9 mouse cellular contexts compared by ENCODE assay signal in the genomic region with DNA sequence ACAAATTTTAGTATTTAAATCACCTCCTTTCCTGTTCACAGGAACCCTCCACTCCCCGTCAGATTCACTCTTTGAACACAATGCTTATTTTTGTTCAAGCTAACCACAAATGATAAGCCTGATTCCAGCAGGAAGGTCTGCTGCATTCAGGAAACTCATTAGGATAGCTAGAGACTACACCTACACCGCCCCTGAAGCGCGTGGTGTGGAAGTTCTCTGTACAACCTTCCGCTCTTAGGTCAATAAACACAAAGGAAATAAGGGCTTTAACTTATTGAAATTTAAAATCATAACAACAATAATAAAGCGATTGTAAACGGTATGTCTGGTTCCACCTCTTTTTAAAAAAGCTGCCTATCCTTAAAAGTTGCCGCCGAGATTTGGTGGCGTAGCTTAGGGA. TPM values are rescaled to one million over a fixed set of nuclear protein-coding genes. Genes with fewer than 3 reads are reported as not detected.
DNase-seq lines count a peak whose midpoint lies in the region; ATAC-seq and TF ChIP-seq lines count a peak whose summit lies in the region.
"Had no signal": no experiment of that assay in that cellular context is flagged by ENCODE, and none has a peak within 500 bp of the region (broad histone marks: within the 10 kb centered on the region; RNA-seq: fewer than 3 reads in every experiment).

No protein-coding gene starts in this region.

- peaks cover 6% of the 10 kb centered on the region for H3K4me1 ChIP-seq in cerebellum, adult 2 months (ENCODE audit: control insufficient read depth, insufficient read depth, low read length)
- peaks cover 15% of the 10 kb centered on the region for H3K4me1 ChIP-seq in hindbrain, embryonic 14.5 days (replicated peaks; ENCODE audit: control insufficient read depth, insufficient read depth, low read length)
- H3K4me1 ChIP-seq in stomach, embryonic 14.5 days (ENCODE audit: control insufficient read depth, insufficient read depth, low read length): no peaks in the 10 kb centered on the region
- no peaks in the 10 kb centered on the region for H3K4me1 ChIP-seq in liver, embryonic 11.5 days (replicated peaks; ENCODE audit: control insufficient read depth, insufficient read depth, low read length)

- intact Hi-C loops in left cerebral cortex, postnatal 4 days (cut with DNase I): no loop called here
- intact Hi-C loops in left cerebral cortex, postnatal 10 days (cut with DNase I): loop anchor here (10.0 kb wide), 1 partner anchor 514 kb away; the partner anchor contains the start of gene Ufl1

- H3K27ac ChIP-seq in cerebellum, adult 2 months (ENCODE audit: insufficient read depth, low read length): peak overlapping the region; percentile 99; the same call in 1 of the 2 replicates
- H3K27ac ChIP-seq in hindbrain, embryonic 14.5 days: no peak overlapping the region
- H3K27ac ChIP-seq in stomach, embryonic 14.5 days (ENCODE audit: low read length): no peak overlapping the region
- no peak overlapping the region for H3K27ac ChIP-seq in liver, embryonic 11.5 days (ENCODE audit: low read depth, low read length)
- H3K27ac ChIP-seq: liver, embryonic 14.5 days had no signal

- no peaks in the 10 kb centered on the region for H3K27me3 ChIP-seq in cerebellum, adult 2 months (ENCODE audit: control insufficient read depth, insufficient read depth, low read length)
- no peaks in the 10 kb centered on the region for H3K27me3 ChIP-seq in hindbrain, embryonic 14.5 days (ENCODE audit: control insufficient read depth, insufficient read depth, low read length)
- H3K27me3 ChIP-seq in stomach, embryonic 14.5 days (ENCODE audit: control insufficient read depth, insufficient read depth, low read length): no peaks in the 10 kb centered on the region
- peaks cover 15% of the 10 kb centered on the region for H3K27me3 ChIP-seq in liver, embryonic 11.5 days (replicated peaks; ENCODE audit: control insufficient read depth, insufficient read depth, low read length)

- H3K9me3 ChIP-seq in hindbrain, embryonic 14.5 days (ENCODE audit: control insufficient read depth, low read length): no peaks in the 10 kb centered on the region
- H3K9me3 ChIP-seq in stomach, embryonic 14.5 days (ENCODE audit: control insufficient read depth, low read depth, low read length): no peaks in the 10 kb centered on the region
- no peaks in the 10 kb centered on the region for H3K9me3 ChIP-seq in liver, embryonic 11.5 days (ENCODE audit: control insufficient read depth, low read length)

- 5% methylated on average over 10 of the region's 10 CpGs for WGBS in cerebellum, adult 2 months
- 16% methylated on average over 10 of the region's 10 CpGs for WGBS in hindbrain, embryonic 14.5 days
- WGBS in stomach, embryonic 14.5 days: 18% methylated on average over 10 of the region's 10 CpGs
- WGBS in liver, embryonic 11.5 days: 22% methylated on average over 10 of the region's 10 CpGs

- H3K36me3 ChIP-seq in hindbrain, embryonic 14.5 days (replicated peaks; ENCODE audit: control insufficient read depth, insufficient read depth): no peaks in the 10 kb centered on the region
- no peaks in the 10 kb centered on the region for H3K36me3 ChIP-seq in stomach, embryonic 14.5 days (ENCODE audit: control insufficient read depth, insufficient read depth, low read length)
- H3K36me3 ChIP-seq in liver, embryonic 11.5 days (ENCODE audit: control insufficient read depth, insufficient read depth, low read length): no peaks in the 10 kb centered on the region

- H3K9ac ChIP-seq in hindbrain, embryonic 14.5 days: peak overlapping the region; percentile 79
- no peak overlapping the region for H3K9ac ChIP-seq in stomach, embryonic 14.5 days (replicated peaks; ENCODE audit: low read depth, low read length)
- H3K9ac ChIP-seq in liver, embryonic 11.5 days (ENCODE audit: low read depth, low read length): no peak overlapping the region
- H3K9ac ChIP-seq: liver, embryonic 14.5 days had no signal

- no peak for ATAC-seq in hindbrain, embryonic 14.5 days (ENCODE audit: low FRiP score)
- ATAC-seq in stomach, embryonic 14.5 days (ENCODE audit: insufficient number of reproducible peaks, insufficient read depth, low FRiP score, low read depth): no peak
- no peak for ATAC-seq in liver, embryonic 11.5 days (replicated peaks; ENCODE audit: low FRiP score)

- peak overlapping the region; percentile 66 for H3K4me2 ChIP-seq in hindbrain, embryonic 14.5 days (replicated peaks)
- H3K4me2 ChIP-seq in stomach, embryonic 14.5 days (replicated peaks; ENCODE audit: low read depth, low read length): peak overlapping the region; percentile 92
- no peak overlapping the region for H3K4me2 ChIP-seq in liver, embryonic 11.5 days

- TF ChIP-seq CTCF in cerebellum, adult 2 months (IDR thresholded peaks at IDR 0.05; ENCODE audit: borderline replicate concordance, insufficient read depth, low read depth, low read length): no peak

- TF ChIP-seq POLR2A in cerebellum, adult 2 months (IDR thresholded peaks at IDR 0.05; ENCODE audit: borderline replicate concordance, insufficient read depth, low read length): no peak

- peak overlapping the region; percentile 97 for H3K4me3 ChIP-seq in cerebellum, adult 2 months (replicated peaks; ENCODE audit: insufficient read depth, low read depth, low read length)
- peak overlapping the region; percentile 60 for H3K4me3 ChIP-seq in hindbrain, embryonic 14.5 days (replicated peaks; ENCODE audit: low read length)
- H3K4me3 ChIP-seq in stomach, embryonic 14.5 days (ENCODE audit: low read depth, low read length): no peak overlapping the region; the same call in 1 of the 2 replicates
- H3K4me3 ChIP-seq in liver, embryonic 11.5 days (ENCODE audit: low read depth, low read length): no peak overlapping the region

- DNase-seq in cerebellum, adult 2 months: peak; percentile 38 to 44
- no peak for DNase-seq in cerebellum, adult 11-12 months
- DNase-seq in left cerebral cortex, postnatal 4 days: peak; percentile 4
- DNase-seq in left cerebral cortex, postnatal 10 days (ENCODE audit: extremely low spot score in 1 of 2, low spot score in 2 of 2): no peak
- peak; percentile 29 for DNase-seq in hindbrain, embryonic 14.5 days (ENCODE audit: low spot score)
- no peak for DNase-seq in liver, embryonic 11.5 days (ENCODE audit: low spot score)
- no peak for DNase-seq in adrenal gland, postnatal 4 days (ENCODE audit: low spot score in 2 of 2)

RNA-seq across cellular contexts. Expression of gene Fut9, which starts 1.6 kb away (rescaled TPM):
- polyA plus RNA-seq in cerebellum, adult 2 months (2012; rRNA removed): 21.7 and 23.5 TPM in 2 replicates
- total RNA-seq in left cerebral cortex, postnatal 4 days (2021): 10 to 100 TPM; 67.1 TPM
- total RNA-seq in left cerebral cortex, postnatal 10 days (2021): 10 to 100 TPM; 66.3 to 69.9 TPM
- 24.7 and 26.5 TPM in 2 replicates for polyA plus RNA-seq in hindbrain, embryonic 14.5 days (2014; fragmentation: Nextera tagmentation; extraction: Ambion mirVana)
- 1.3 and 1.7 TPM in 2 replicates for polyA plus RNA-seq in stomach, embryonic 14.5 days (2014; fragmentation: Nextera tagmentation; extraction: Ambion mirVana)
- 0.09 and 0.10 TPM in 2 replicates for polyA plus RNA-seq in liver, embryonic 11.5 days (2014; fragmentation: Nextera tagmentation; extraction: Ambion mirVana)
- total RNA-seq in adrenal gland, postnatal 4 days (2021): 1 to 10 TPM in 1 of 2 experiments, under 1 TPM in 1; 0.82 to 8.6 TPM
- polyA plus RNA-seq: liver, embryonic 14.5 days had no signal

Comparison
In these comparisons a context has a peak if more than half of its experiments do, and no peak if none do; other contexts are left out.
1. DNase-seq: peak in cerebellum, adult 2 months (2 of 2), left cerebral cortex, postnatal 4 days (single experiment) and hindbrain, embryonic 14.5 days (single experiment); none in cerebellum, adult 11-12 months (single experiment), left cerebral cortex, postnatal 10 days (0 of 2), liver, embryonic 11.5 days (single experiment) and adrenal gland, postnatal 4 days (0 of 2).
2. H3K4me3 ChIP-seq: peak in cerebellum, adult 2 months (single experiment) and hindbrain, embryonic 14.5 days (single experiment); none in stomach, embryonic 14.5 days (single experiment) and liver, embryonic 11.5 days (single experiment).